Mouse (Mus musculus) gastrocnemius, postnatal 25 days (tissue): ENCODE measurements around the gene Aff3. TPM values are rescaled to one million over a fixed set of nuclear protein-coding genes. Genes with fewer than 3 reads are reported as not detected.
A peak's percentile ranks its signal among the peaks of the same experiment; 100 is the strongest.

ENCODE experiments used
- DNase-seq: peaks from one replicate; pipeline ENCODE4 v3.0.0; 2022
- total RNA-seq, 2 experiments: library from RNA; stranded (reverse); gene quantifications; 1 replicate in 1 of 2; 2 replicates in 1 of 2; pipeline ENCODE4 v1.2.3; 2021

The Aff3 gene
- total RNA-seq, 2 experiments from 2014 or later: 1.4 to 1.8 TPM

- peak; percentile 80 for DNase-seq
Observed at GRCm38 (mm10) chr1:38262362-38263154, 402.2 kb downstream of the Aff3 start.

GRCm38 (mm10) chr1:38261076-38261475 lies 403.7 kb downstream of the Aff3 start:
- peak; percentile 49 for DNase-seq

GRCm38 (mm10) chr1:38259541-38260338 lies 405.0 kb downstream of the Aff3 start:
- no peak for DNase-seq

GRCm38 (mm10) chr1:38254426-38254825 lies 410.3 kb downstream of the Aff3 start:
- DNase-seq: no peak

GRCm38 (mm10) chr1:38252766-38253079 lies 412.0 kb downstream of the Aff3 start:
- DNase-seq: no peak

- DNase-seq: no peak
Observed at GRCm38 (mm10) chr1:38252031-38252765, 412.6 kb downstream of the Aff3 start.

GRCm38 (mm10) chr1:38251448-38251847 lies 413.3 kb downstream of the Aff3 start:
- DNase-seq: no peak

GRCm38 (mm10) chr1:38250246-38250645 lies 414.5 kb downstream of the Aff3 start:
- DNase-seq: no peak

- no peak for DNase-seq
Observed at GRCm38 (mm10) chr1:38249561-38249960, 415.2 kb downstream of the Aff3 start.

GRCm38 (mm10) chr1:38248027-38248426 lies 416.7 kb downstream of the Aff3 start:
- DNase-seq: peak; percentile 15

GRCm38 (mm10) chr1:38242559-38242958 lies 422.2 kb downstream of the Aff3 start:
- peak; percentile 18 for DNase-seq

GRCm38 (mm10) chr1:38241801-38242200 lies 423.0 kb downstream of the Aff3 start:
- peak; percentile 94 for DNase-seq

- peak; percentile 75 for DNase-seq
Observed at GRCm38 (mm10) chr1:38241221-38241666, 423.5 kb downstream of the Aff3 start.

- no peak for DNase-seq
Observed at GRCm38 (mm10) chr1:38240438-38241220, 424.1 kb downstream of the Aff3 start.

- no peak for DNase-seq
Observed at GRCm38 (mm10) chr1:38239516-38239915, 425.2 kb downstream of the Aff3 start.

GRCm38 (mm10) chr1:38237831-38238230 lies 426.9 kb downstream of the Aff3 start:
- no peak for DNase-seq

- no peak for DNase-seq
Observed at GRCm38 (mm10) chr1:38237027-38237787, 427.5 kb downstream of the Aff3 start.

- DNase-seq: no peak
Observed at GRCm38 (mm10) chr1:38233121-38233520, 431.6 kb downstream of the Aff3 start.

- no peak for DNase-seq
Observed at GRCm38 (mm10) chr1:38230041-38230440, 434.7 kb downstream of the Aff3 start.

- DNase-seq: no peak
Observed at GRCm38 (mm10) chr1:38228806-38229205, 435.9 kb downstream of the Aff3 start.

- DNase-seq: no peak
Observed at GRCm38 (mm10) chr1:38225166-38225565, 439.6 kb downstream of the Aff3 start.
